Mouse (Mus musculus) heart, adult 2 months (tissue): ENCODE measurements around the gene Tcf7l1.

Source experiments
- CTCF ChIP-seq: fragments of 200-600 bp; IDR thresholded peaks from 2 replicates; pipeline ENCODE4 v1.8.1; 2022; ENCODE audit warnings: antibody characterized with exemption, mild to moderate bottlenecking, moderate library complexity
- POLR2A ChIP-seq: fragments of 200-500 bp; IDR thresholded peaks from 2 replicates; pipeline ENCODE4 v1.6.1; 2011; ENCODE audit warnings: mild to moderate bottlenecking, low read depth, low read length, control low read depth; ENCODE audit not compliant: insufficient read depth

DNA sequence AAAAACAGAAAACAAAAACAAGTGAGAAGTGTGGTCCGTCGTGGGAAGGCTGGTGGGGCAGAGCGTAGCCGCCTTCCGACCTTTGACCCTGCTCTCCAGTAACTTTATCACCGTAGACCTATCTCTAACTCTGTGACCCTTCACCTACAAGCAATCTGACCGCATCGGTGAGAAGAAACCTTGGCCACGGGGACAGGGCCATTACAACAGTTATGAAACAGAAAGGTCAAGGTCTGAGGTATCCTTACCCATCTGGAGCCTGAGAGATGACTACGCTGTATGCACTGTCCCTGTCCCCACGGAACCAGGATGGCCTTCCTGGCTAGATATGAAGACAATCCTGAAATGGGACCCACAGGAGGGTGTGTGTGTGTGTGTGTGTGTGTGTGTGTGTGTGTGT is 204.9 kb downstream of the Tcf7l1 start:
- TF ChIP-seq CTCF (no peak), POLR2A (no peak)
